Comparison of ENCODE assay signal across 18 mouse cellular contexts in genomic region chr12:26285939-26286338, GRCm38 (mm10).
A peak's percentile ranks its signal among the peaks of the same experiment; 100 is the strongest.
DNase-seq lines count a peak whose midpoint lies in the region; ATAC-seq and TF ChIP-seq lines count a peak whose summit lies in the region.
"Had no signal": no experiment of that assay in that cellular context is flagged by ENCODE, and none has a peak within 500 bp of the region (broad histone marks: within the 10 kb centered on the region; RNA-seq: fewer than 3 reads in every experiment).

No protein-coding gene starts in this region.

- H3K4me1 ChIP-seq in kidney, postnatal 0 days (replicated peaks; ENCODE audit: insufficient read depth, low read length): no peaks in the 10 kb centered on the region
- H3K4me1 ChIP-seq in hindbrain, embryonic 14.5 days (replicated peaks; ENCODE audit: control insufficient read depth, insufficient read depth, low read length): no peaks in the 10 kb centered on the region
- H3K4me1 ChIP-seq: embryonic facial prominence, embryonic 15.5 days; forebrain, embryonic 12.5 days; heart, embryonic 15.5 days; liver, embryonic 15.5 days had no signal

- H3K36me3 ChIP-seq in kidney, postnatal 0 days (ENCODE audit: insufficient read depth, low read length): no peaks in the 10 kb centered on the region
- no peaks in the 10 kb centered on the region for H3K36me3 ChIP-seq in hindbrain, embryonic 14.5 days (replicated peaks; ENCODE audit: control insufficient read depth, insufficient read depth)
- H3K36me3 ChIP-seq: embryonic facial prominence, embryonic 15.5 days; forebrain, embryonic 12.5 days; heart, embryonic 15.5 days; liver, embryonic 15.5 days; midbrain, embryonic 10.5 days had no signal

- no peaks in the 10 kb centered on the region for H3K27me3 ChIP-seq in kidney, postnatal 0 days (ENCODE audit: insufficient read depth, low read length)
- no peaks in the 10 kb centered on the region for H3K27me3 ChIP-seq in hindbrain, embryonic 14.5 days (ENCODE audit: control insufficient read depth, insufficient read depth, low read length)
- H3K27me3 ChIP-seq: embryonic facial prominence, embryonic 15.5 days; forebrain, embryonic 12.5 days; heart, embryonic 15.5 days; liver, embryonic 15.5 days had no signal

- H3K9ac ChIP-seq in kidney, postnatal 0 days (ENCODE audit: low read depth, low read length): no peak overlapping the region
- 0 out of 2 replicates have a peak overlapping the region, but pooled peaks have one; percentile 13 for H3K9ac ChIP-seq in hindbrain, embryonic 14.5 days
- H3K9ac ChIP-seq: embryonic facial prominence, embryonic 15.5 days; forebrain, embryonic 12.5 days; heart, embryonic 15.5 days; liver, embryonic 15.5 days had no signal

- H3K4me2 ChIP-seq in kidney, postnatal 0 days (ENCODE audit: low read length): no peak overlapping the region
- no peak overlapping the region for H3K4me2 ChIP-seq in hindbrain, embryonic 14.5 days (replicated peaks)
- H3K4me2 ChIP-seq: embryonic facial prominence, embryonic 15.5 days; forebrain, embryonic 12.5 days; heart, embryonic 15.5 days; liver, embryonic 15.5 days had no signal

- DNase-seq in embryo, embryonic 11 days: peak; percentile 22
- DNase-seq in embryo, embryonic 9.5 days (ENCODE audit: extremely low spot score): no peak
- DNase-seq in kidney, postnatal 0 days (ENCODE audit: low spot score): peak; percentile 39
- no peak for DNase-seq in kidney, postnatal 25 days
- DNase-seq in hindbrain, embryonic 14.5 days (ENCODE audit: low spot score): no peak
- DNase-seq in mesoderm, embryonic 11.5 days (ENCODE audit: low read depth, low spot score): peak; percentile 26
- no peak for DNase-seq in right cerebral cortex, postnatal 10 days (ENCODE audit: low spot score in 2 of 2)
- DNase-seq: cerebellum, postnatal 25 days; lung, postnatal 14 days; right cerebral cortex, postnatal 4 days; thymus, adult 18-20 months had no signal

- no peak overlapping the region for H3K27ac ChIP-seq in kidney, postnatal 0 days
- H3K27ac ChIP-seq in hindbrain, embryonic 14.5 days: peak overlapping the region; percentile 62
- H3K27ac ChIP-seq: embryonic facial prominence, embryonic 15.5 days; forebrain, embryonic 12.5 days; heart, embryonic 15.5 days; liver, embryonic 15.5 days; midbrain, embryonic 10.5 days had no signal

- 23% methylated on average over 8 of the region's 8 CpGs for WGBS in kidney, postnatal 0 days
- 55% methylated on average over 8 of the region's 8 CpGs for WGBS in hindbrain, embryonic 14.5 days

- H3K4me3 ChIP-seq in kidney, postnatal 0 days (replicated peaks; ENCODE audit: low read depth, low read length): no peak overlapping the region
- H3K4me3 ChIP-seq in hindbrain, embryonic 14.5 days (replicated peaks; ENCODE audit: low read length): no peak overlapping the region
- H3K4me3 ChIP-seq: embryonic facial prominence, embryonic 15.5 days; forebrain, embryonic 12.5 days; heart, embryonic 15.5 days; liver, embryonic 15.5 days; midbrain, embryonic 10.5 days had no signal

- no peak for TF ChIP-seq CTCF in kidney, postnatal 0 days (IDR thresholded peaks at IDR 0.05; ENCODE audit: low read depth)

- ATAC-seq in kidney, postnatal 0 days (replicated peaks; ENCODE audit: low FRiP score, low read depth): no peak
- no peak for ATAC-seq in hindbrain, embryonic 14.5 days (ENCODE audit: low FRiP score)
- no peak for ATAC-seq in megakaryocyte, adult 5-6 weeks (ENCODE audit: poor library complexity, severe bottlenecking)
- ATAC-seq: activated CD4-positive, CD25-positive, alpha-beta regulatory T cell, adult 4 months had no signal

- no peaks in the 10 kb centered on the region for H3K9me3 ChIP-seq in kidney, postnatal 0 days (replicated peaks; ENCODE audit: low read length)
- no peaks in the 10 kb centered on the region for H3K9me3 ChIP-seq in hindbrain, embryonic 14.5 days (ENCODE audit: control insufficient read depth, low read length)
- H3K9me3 ChIP-seq: embryonic facial prominence, embryonic 15.5 days; forebrain, embryonic 12.5 days; heart, embryonic 15.5 days; liver, embryonic 15.5 days; midbrain, embryonic 10.5 days had no signal

Comparison
In these comparisons a context has a peak if more than half of its experiments do, and no peak if none do; other contexts are left out.
1. DNase-seq: peak in embryo, embryonic 11 days (single experiment), kidney, postnatal 0 days (single experiment) and mesoderm, embryonic 11.5 days (single experiment); none in embryo, embryonic 9.5 days (single experiment), kidney, postnatal 25 days (0 of 2), hindbrain, embryonic 14.5 days (single experiment) and right cerebral cortex, postnatal 10 days (0 of 2).